In genomic region chr6:13061276-13062039, GRCm38 (mm10) we compare ENCODE assay signal across 23 mouse cellular contexts. TPM values are rescaled to one million over a fixed set of nuclear protein-coding genes. Genes with fewer than 3 reads are reported as not detected.
DNase-seq lines count a peak whose midpoint lies in the region; ATAC-seq and TF ChIP-seq lines count a peak whose summit lies in the region.
"Had no signal": no experiment of that assay in that cellular context is flagged by ENCODE, and none has a peak within 500 bp of the region (broad histone marks: within the 10 kb centered on the region; RNA-seq: fewer than 3 reads in every experiment).

No protein-coding gene starts in this region.

- peak overlapping the region; percentile 36; the same call in 1 of the 2 replicates for H3K27ac ChIP-seq in testis, adult 2 months (ENCODE audit: control insufficient read depth, insufficient read depth, low read depth, low read length)
- no peak overlapping the region for H3K27ac ChIP-seq in left cerebral cortex, adult 2 months
- no peak overlapping the region for H3K27ac ChIP-seq in intestine, postnatal 0 days (ENCODE audit: low read depth, low read length)
- H3K27ac ChIP-seq in forebrain, postnatal 0 days (ENCODE audit: low read depth, low read length), result no peak overlapping the region
- H3K27ac ChIP-seq: embryonic facial prominence, embryonic 13.5 days; forebrain, embryonic 15.5 days; limb, embryonic 12.5 days; liver, embryonic 13.5 days; neural tube, embryonic 12.5 days had no signal

- no peaks in the 10 kb centered on the region for H3K4me1 ChIP-seq in testis, adult 2 months (ENCODE audit: control insufficient read depth, insufficient read depth, low read length)
- H3K4me1 ChIP-seq in intestine, postnatal 0 days (replicated peaks; ENCODE audit: control insufficient read depth, insufficient read depth, low read length), result no peaks in the 10 kb centered on the region
- H3K4me1 ChIP-seq in forebrain, postnatal 0 days (ENCODE audit: insufficient read depth), result no peaks in the 10 kb centered on the region
- H3K4me1 ChIP-seq: embryonic facial prominence, embryonic 13.5 days; forebrain, embryonic 15.5 days; limb, embryonic 12.5 days; liver, embryonic 13.5 days; neural tube, embryonic 12.5 days had no signal

- H3K4me2 ChIP-seq in intestine, postnatal 0 days (replicated peaks; ENCODE audit: low read depth), result no peak overlapping the region
- H3K4me2 ChIP-seq in forebrain, postnatal 0 days (ENCODE audit: low read depth), result no peak overlapping the region
- H3K4me2 ChIP-seq: embryonic facial prominence, embryonic 13.5 days; forebrain, embryonic 15.5 days; heart, embryonic 11.5 days; limb, embryonic 12.5 days; liver, embryonic 13.5 days; lung, embryonic 14.5 days; neural tube, embryonic 12.5 days had no signal

- ATAC-seq in granulocyte monocyte progenitor cell, adult 5-6 weeks (replicated peaks; ENCODE audit: poor library complexity, severe bottlenecking), result peak; percentile 35
- no peak for ATAC-seq in intestine, postnatal 0 days
- ATAC-seq in forebrain, postnatal 0 days, result no peak
- ATAC-seq: forebrain, embryonic 15.5 days had no signal

- intact Hi-C loops in left cerebral cortex, adult 2 months (cut with DNase I), result no loop called here

- no peaks in the 10 kb centered on the region for H3K9me3 ChIP-seq in intestine, postnatal 0 days (ENCODE audit: control insufficient read depth)
- no peaks in the 10 kb centered on the region for H3K9me3 ChIP-seq in forebrain, postnatal 0 days (ENCODE audit: low read length)
- H3K9me3 ChIP-seq: embryonic facial prominence, embryonic 13.5 days; forebrain, embryonic 15.5 days; limb, embryonic 12.5 days; liver, embryonic 13.5 days; neural tube, embryonic 12.5 days had no signal

- no peak for TF ChIP-seq POLR2A in testis, adult 2 months (IDR thresholded peaks at IDR 0.05; ENCODE audit: control insufficient read depth, low read depth, low read length)

- no peaks in the 10 kb centered on the region for H3K36me3 ChIP-seq in testis, adult 2 months (ENCODE audit: control insufficient read depth, insufficient read depth, low read length)
- no peaks in the 10 kb centered on the region for H3K36me3 ChIP-seq in intestine, postnatal 0 days (ENCODE audit: control insufficient read depth, insufficient read depth)
- no peaks in the 10 kb centered on the region for H3K36me3 ChIP-seq in forebrain, postnatal 0 days (ENCODE audit: insufficient read depth)
- H3K36me3 ChIP-seq: embryonic facial prominence, embryonic 13.5 days; forebrain, embryonic 15.5 days; limb, embryonic 12.5 days; liver, embryonic 13.5 days; neural tube, embryonic 12.5 days had no signal

- H3K27me3 ChIP-seq in testis, adult 2 months (ENCODE audit: control insufficient read depth, insufficient read depth, low read length), result no peaks in the 10 kb centered on the region
- no peaks in the 10 kb centered on the region for H3K27me3 ChIP-seq in intestine, postnatal 0 days (replicated peaks; ENCODE audit: control insufficient read depth, insufficient read depth, low read length)
- no peaks in the 10 kb centered on the region for H3K27me3 ChIP-seq in forebrain, postnatal 0 days (ENCODE audit: insufficient read depth, low read length)
- H3K27me3 ChIP-seq: embryonic facial prominence, embryonic 13.5 days; forebrain, embryonic 15.5 days; limb, embryonic 12.5 days; liver, embryonic 13.5 days; neural tube, embryonic 12.5 days had no signal

- TF ChIP-seq CTCF in testis, adult 2 months (IDR thresholded peaks at IDR 0.05; ENCODE audit: control insufficient read depth, insufficient read depth, insufficient replicate concordance, low read depth, low read length), result no peak
- TF ChIP-seq CTCF in left cerebral cortex, adult 2 months (IDR thresholded peaks at IDR 0.05), result no peak
- no peak for TF ChIP-seq CTCF in intestine, postnatal 0 days (IDR thresholded peaks at IDR 0.05; ENCODE audit: low read depth)
- TF ChIP-seq CTCF in forebrain, postnatal 0 days (IDR thresholded peaks at IDR 0.05; ENCODE audit: low read depth), result no peak

- H3K9ac ChIP-seq in intestine, postnatal 0 days (ENCODE audit: low read depth, low read length), result no peak overlapping the region
- H3K9ac ChIP-seq in forebrain, postnatal 0 days, result no peak overlapping the region
- H3K9ac ChIP-seq: embryonic facial prominence, embryonic 13.5 days; forebrain, embryonic 15.5 days; limb, embryonic 12.5 days; liver, embryonic 13.5 days; lung, embryonic 14.5 days; neural tube, embryonic 12.5 days had no signal

- no peak overlapping the region for H3K4me3 ChIP-seq in testis, adult 2 months (ENCODE audit: control insufficient read depth, low read depth, low read length)
- H3K4me3 ChIP-seq in left cerebral cortex, adult 2 months, result no peak overlapping the region
- H3K4me3 ChIP-seq in intestine, postnatal 0 days (ENCODE audit: low read depth, low read length), result no peak overlapping the region
- no peak overlapping the region for H3K4me3 ChIP-seq in forebrain, postnatal 0 days (ENCODE audit: low read depth, low read length)
- H3K4me3 ChIP-seq: embryonic facial prominence, embryonic 13.5 days; forebrain, embryonic 15.5 days; limb, embryonic 12.5 days; liver, embryonic 13.5 days; neural tube, embryonic 12.5 days had no signal

- DNase-seq in testis, postnatal 10 days (ENCODE audit: low spot score), result no peak
- peak; percentile 51 for DNase-seq in ZHBTc4 (ENCODE audit: low read depth, low spot score)
- DNase-seq in left cerebral cortex, adult 2 months (ENCODE audit: extremely low spot score in 1 of 2, low spot score in 2 of 2), result no peak
- no peak for DNase-seq in forebrain, postnatal 0 days
- DNase-seq: adrenal gland, adult 8-10 months; cerebellum, postnatal 36 days; gastrocnemius, postnatal 36 days; heart, postnatal 10 days; kidney, postnatal 36 days; layer of hippocampus, adult 9-11 months; liver, embryonic 13.5 days; lung, embryonic 14.5 days; lung, postnatal 36 days; right cerebral cortex, adult 18-20 months; thymus, adult 18-20 months had no signal

RNA-seq across cellular contexts. Expression of gene Tmem106b, which starts 8.1 kb away (rescaled TPM):
- 5.3 and 6.1 TPM in 2 replicates for polyA plus RNA-seq in testis, adult 2 months (2012; rRNA removed)
- total RNA-seq in granulocyte monocyte progenitor cell, adult 5-6 weeks (2014; fragmentation: Nextera tagmentation), result 17.3 and 29.7 TPM in 2 replicates
- 29.2 and 43.0 TPM in 2 replicates for total RNA-seq in granulocyte monocyte progenitor cell, adult 5-6 weeks (2017)
- total RNA-seq in left cerebral cortex, adult 2 months (2021), result 100 to 1,000 TPM; 143 to 162 TPM
- 30.5 and 31.9 TPM in 2 replicates for polyA plus RNA-seq in intestine, postnatal 0 days (2015; fragmentation: Nextera tagmentation; extraction: Ambion mirVana)
- total RNA-seq in forebrain, postnatal 0 days (2014; rRNA removed), result 88.2 and 93.2 TPM in 2 replicates
- 28.8 and 31.9 TPM in 2 replicates for polyA plus RNA-seq in forebrain, postnatal 0 days (2015; fragmentation: Nextera tagmentation; extraction: Ambion mirVana)
